Mouse (Mus musculus) kidney, adult 2 months (tissue): ENCODE measurements around the gene Gab1.

ENCODE experiments used
- CTCF ChIP-seq: fragments of 200-500 bp; conservative IDR thresholded peaks from 2 replicates; pipeline ENCODE4 v1.5.1; 2011; ENCODE audit warnings: low read depth, mild to moderate bottlenecking, control low read depth, low read length, moderate library complexity, mixed read lengths; ENCODE audit not compliant: insufficient read depth, insufficient read length
- POLR2A ChIP-seq: fragments of 200-500 bp; IDR thresholded peaks from one replicate; pipeline ENCODE4 v1.6.1; 2011; ENCODE audit warnings: low read depth, low read length, control low read depth

DNA sequence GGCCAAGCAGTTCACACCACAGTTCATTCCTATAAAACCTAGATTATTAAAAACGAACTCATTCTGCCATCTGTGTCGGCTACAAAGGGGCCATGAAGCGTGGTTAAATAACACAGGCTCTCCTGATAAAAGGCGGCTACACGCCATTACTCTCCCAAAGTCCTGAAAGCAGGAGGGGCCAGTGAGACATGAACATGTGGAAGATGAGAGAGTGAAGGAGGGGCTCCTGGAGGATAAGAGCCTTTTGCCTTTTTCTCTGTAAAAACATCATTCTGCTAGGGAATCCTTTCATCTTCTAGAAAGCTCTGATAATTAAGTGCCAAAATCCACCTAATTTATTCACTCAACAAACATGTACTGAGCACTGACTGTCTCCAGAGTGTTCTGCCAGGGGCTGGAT is 55.9 kb downstream of the Gab1 start:
- TF ChIP-seq CTCF (no peak), POLR2A (no peak)
